Mouse (Mus musculus) E14TG2a.4 (cell line): ENCODE measurements around the gene Tmem229a.

Source experiments
- H3K27me3 ChIP-seq: 2 replicates; pipeline ENCODE4 v1.6.1; 2014; ENCODE audit warnings: low read length, control low read depth; ENCODE audit not compliant: insufficient read depth
- H3K36me3 ChIP-seq: 2 replicates; pipeline ENCODE4 v1.6.1; 2014; ENCODE audit warnings: low read length, control low read depth; ENCODE audit not compliant: insufficient read depth
- H3K4me1 ChIP-seq: replicated peaks from 2 replicates; pipeline ENCODE4 v1.6.1; 2014; ENCODE audit warnings: low read depth, low read length, control low read depth
- H3K4me3 ChIP-seq: replicated peaks from 2 replicates; pipeline ENCODE4 v1.5.1; 2014; ENCODE audit warnings: mild to moderate bottlenecking, low read length
- H3K9me3 ChIP-seq: 2 replicates; pipeline ENCODE4 v1.6.1; 2014; ENCODE audit warnings: low read length, control low read depth
- CTCF ChIP-seq: conservative IDR thresholded peaks from 2 replicates; pipeline ENCODE4 v1.5.1; 2014; ENCODE audit warnings: low read length
- NANOG ChIP-seq: IDR thresholded peaks from 2 replicates; pipeline ENCODE4 v1.6.1; 2014; ENCODE audit warnings: borderline replicate concordance, low read length, mixed read lengths
- POU5F1 ChIP-seq: IDR thresholded peaks from 2 replicates; pipeline ENCODE4 v1.6.1; 2014; ENCODE audit warnings: low read length, borderline replicate concordance

The Tmem229a gene

DNA sequence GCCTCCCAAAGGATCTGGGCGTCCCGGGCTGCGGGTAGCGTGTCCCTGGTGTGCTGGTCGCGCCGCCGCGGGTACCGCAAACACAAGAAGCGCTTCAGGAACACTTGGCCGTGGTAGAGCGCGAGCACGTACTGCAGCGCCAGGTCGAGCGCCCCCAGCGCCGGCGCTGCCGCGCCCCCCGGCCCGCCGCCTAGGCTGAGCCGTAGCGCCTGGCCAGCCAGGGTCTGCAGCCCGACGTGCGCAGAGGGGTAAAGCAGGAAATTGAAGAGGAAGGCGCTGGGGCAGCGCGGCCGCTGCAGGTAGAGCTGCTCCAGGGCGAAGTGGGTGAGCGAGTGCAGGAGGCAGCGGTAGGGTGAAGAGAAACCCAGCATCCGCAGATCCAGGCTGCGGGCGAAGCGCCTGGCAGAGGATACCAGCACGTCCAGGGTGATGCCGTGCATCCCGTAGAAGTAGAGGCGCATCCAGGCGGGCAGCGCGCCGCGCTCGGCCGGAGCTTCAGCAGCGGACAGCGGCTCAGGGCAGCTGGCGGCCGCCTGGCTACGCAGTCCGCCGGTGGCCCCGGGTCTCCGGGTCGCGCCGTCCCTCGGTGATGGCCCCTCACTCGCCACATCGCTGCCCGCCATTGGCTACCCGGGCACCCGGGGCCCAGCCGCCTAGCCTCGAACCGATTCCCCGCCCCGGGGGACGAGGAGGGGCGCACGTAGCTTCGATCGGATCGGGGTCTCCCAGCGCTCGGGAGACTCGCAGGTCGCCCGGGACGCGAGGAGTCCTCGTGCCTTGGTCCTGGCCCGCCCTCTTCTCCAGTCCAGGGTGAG, 759 bp downstream of the Tmem229a start:
- no peaks in the 10 kb centered on the region for H3K9me3 ChIP-seq
- H3K36me3 ChIP-seq: no peaks in the 10 kb centered on the region
- peak overlapping the region; percentile 88 for H3K4me3 ChIP-seq
- peaks cover 9% of the 10 kb centered on the region for H3K4me1 ChIP-seq
- peaks cover 28% of the 10 kb centered on the region for H3K27me3 ChIP-seq
- no peak for TF ChIP-seq CTCF
- TF ChIP-seq POU5F1: no peak
- no peak for TF ChIP-seq NANOG

DNA sequence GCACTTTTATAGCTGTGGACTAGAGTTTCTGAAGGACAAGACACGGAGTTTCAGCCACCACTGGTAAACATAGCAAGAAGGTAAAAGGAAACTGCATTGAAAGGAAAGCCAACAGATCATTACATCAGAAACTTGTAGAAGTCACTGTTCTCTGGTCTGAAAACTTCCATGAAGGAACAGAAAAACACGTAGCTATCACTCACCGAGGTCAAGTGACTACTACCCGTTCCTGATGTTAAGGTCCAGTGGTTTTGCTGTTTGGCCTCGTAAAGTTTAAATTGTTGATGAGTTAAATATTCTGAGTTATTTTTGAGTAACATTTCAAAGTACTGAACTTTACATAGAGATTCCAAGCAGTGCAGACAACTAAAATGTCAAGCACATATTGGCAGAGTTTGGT, 2.0 kb downstream of the Tmem229a start:
- H3K9me3 ChIP-seq: no peaks in the 10 kb centered on the region
- H3K4me1 ChIP-seq: peaks cover 9% of the 10 kb centered on the region
- TF ChIP-seq POU5F1 (no peak), NANOG (no peak), CTCF (no peak)
- H3K36me3 ChIP-seq: no peaks in the 10 kb centered on the region
- peaks cover 28% of the 10 kb centered on the region for H3K27me3 ChIP-seq
- no peak overlapping the region for H3K4me3 ChIP-seq

DNA sequence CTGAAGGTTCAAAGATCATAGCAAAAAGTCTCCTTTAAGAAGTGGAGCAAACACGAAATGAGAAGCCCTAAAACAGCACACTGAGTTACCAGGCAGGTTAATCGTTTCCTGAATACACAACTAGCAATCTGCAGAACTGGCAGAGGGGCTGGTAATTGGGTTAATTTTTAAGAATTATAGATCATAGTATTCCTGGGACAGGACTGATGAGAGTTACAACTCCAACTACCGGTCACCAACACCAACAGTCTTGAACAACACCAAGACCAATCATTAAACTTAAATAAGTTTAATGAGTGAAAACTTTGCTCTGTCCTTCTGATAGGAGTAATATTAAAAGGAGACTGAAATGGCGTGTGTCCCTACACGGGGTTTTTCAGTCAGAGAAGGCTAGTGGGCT, 3.8 kb downstream of the Tmem229a start:
- no peaks in the 10 kb centered on the region for H3K36me3 ChIP-seq
- H3K4me1 ChIP-seq: peaks cover 9% of the 10 kb centered on the region
- peaks cover 28% of the 10 kb centered on the region for H3K27me3 ChIP-seq
- TF ChIP-seq NANOG (no peak), CTCF (no peak), POU5F1 (no peak)
- H3K4me3 ChIP-seq: no peak overlapping the region
- H3K9me3 ChIP-seq: no peaks in the 10 kb centered on the region

DNA sequence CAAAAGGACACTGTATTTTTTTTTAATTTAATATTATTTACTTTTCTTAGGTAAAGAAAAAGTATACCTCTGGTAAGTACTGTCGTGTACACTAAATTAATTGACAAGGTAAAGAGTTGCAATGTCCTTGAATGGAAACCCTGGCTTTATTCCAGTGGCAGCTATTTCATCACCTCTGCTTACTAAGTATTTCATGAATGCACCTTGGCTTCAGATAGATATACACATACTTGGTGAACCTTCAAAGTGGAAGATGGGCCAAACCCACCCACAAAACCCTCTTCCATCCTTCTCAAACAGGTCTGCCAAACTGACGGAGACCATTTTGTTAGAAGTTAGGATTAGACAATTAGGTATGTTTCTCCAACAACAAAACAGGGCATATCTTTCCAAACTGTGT, 5.4 kb downstream of the Tmem229a start:
- Histone ChIP-seq H3K36me3 (no peaks in the 10 kb centered on the region), H3K4me3 (no peak overlapping the region), H3K4me1 (peaks cover 6% of the 10 kb centered on the region), H3K27me3 (peaks cover 27% of the 10 kb centered on the region), H3K9me3 (no peaks in the 10 kb centered on the region)
- TF ChIP-seq CTCF: no peak
- no peak for TF ChIP-seq POU5F1
- no peak for TF ChIP-seq NANOG

DNA sequence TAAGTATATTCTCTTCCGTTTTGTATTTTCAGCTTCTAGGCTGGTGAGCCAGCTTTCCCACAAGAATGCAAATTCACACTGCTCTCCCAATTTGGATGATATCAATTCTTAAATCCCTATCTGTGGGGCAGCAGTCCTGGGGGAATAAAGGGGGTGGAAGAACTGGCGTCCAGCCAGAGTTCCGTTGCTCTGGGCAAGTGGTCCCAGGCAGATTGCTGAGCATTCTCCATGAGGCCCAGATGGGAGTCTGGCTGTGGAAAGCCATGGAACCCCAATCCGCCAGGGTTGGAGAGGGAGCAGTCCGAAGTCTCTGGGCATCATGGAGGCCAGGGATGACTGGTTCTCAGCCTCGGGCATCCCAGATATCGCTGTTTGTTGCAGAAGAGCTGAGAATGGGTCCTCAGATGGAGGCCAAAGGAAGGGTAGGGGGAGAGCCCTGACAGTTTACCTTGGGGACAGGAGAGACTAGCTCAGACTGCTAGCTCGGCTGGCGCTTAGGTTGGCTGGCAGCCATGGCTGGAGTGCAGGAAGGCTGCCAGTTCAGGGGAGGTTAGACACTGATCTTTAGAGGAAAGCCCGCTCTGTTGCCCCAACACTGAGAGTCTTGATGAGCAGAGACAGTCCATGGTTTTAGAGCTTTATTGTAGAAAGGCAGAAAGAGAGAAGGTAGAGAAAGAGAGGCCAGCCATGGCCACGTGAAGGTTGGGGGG, 30.9 kb downstream of the Tmem229a start:
- peaks cover 50% of the 10 kb centered on the region for H3K9me3 ChIP-seq
- TF ChIP-seq NANOG: no peak
- TF ChIP-seq CTCF: no peak
- TF ChIP-seq POU5F1: no peak
- no peaks in the 10 kb centered on the region for H3K27me3 ChIP-seq
- no peaks in the 10 kb centered on the region; the same call in 1 of the 2 replicates for H3K36me3 ChIP-seq
- no peaks in the 10 kb centered on the region for H3K4me1 ChIP-seq
- 0 out of 2 replicates have a peak overlapping the region, but pooled peaks have one; percentile 17 for H3K4me3 ChIP-seq

DNA sequence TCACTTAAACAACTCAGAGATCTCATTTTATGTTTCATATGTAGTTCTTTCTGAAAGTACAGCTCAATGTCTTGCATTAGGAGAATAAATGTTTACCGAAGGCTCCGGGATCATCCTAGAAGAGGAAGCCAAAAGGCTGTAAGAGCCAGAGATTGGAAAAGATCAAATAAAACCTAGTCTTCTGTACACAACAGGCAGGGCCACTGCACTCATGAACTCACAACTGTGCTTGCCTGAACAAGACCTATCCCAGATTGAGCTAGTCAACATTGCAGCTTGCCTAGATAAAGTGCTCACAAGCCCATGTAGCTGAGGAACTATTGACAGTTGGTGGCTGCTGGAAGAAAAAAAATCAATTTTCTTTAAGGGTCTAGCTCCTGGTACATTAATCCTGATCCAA, 42.5 kb downstream of the Tmem229a start:
- H3K36me3 ChIP-seq: no peaks in the 10 kb centered on the region
- H3K4me1 ChIP-seq: no peaks in the 10 kb centered on the region
- no peak overlapping the region for H3K4me3 ChIP-seq
- no peaks in the 10 kb centered on the region; the same call in 1 of the 2 replicates for H3K9me3 ChIP-seq
- no peaks in the 10 kb centered on the region for H3K27me3 ChIP-seq
- TF ChIP-seq POU5F1: no peak
- TF ChIP-seq NANOG: no peak
- TF ChIP-seq CTCF: no peak

DNA sequence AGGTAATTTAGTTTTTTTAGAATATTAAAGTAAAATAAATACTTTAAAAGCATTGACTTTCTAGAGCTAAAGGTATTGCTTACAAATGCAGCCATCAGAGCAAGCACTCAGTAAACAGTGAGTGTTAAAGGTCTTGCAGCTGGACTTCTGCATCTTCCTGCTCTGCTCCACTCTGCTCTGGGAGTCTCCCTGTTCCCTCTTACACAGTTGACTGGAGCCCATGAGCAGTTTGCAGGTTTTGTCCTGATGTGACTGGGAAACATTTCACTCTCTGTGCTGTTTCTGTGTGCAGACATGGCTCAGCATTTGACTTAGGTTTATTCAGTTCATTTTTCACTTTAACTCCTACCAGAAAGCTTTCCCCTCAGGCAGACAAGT, 45.4 kb downstream of the Tmem229a start:
- H3K9me3 ChIP-seq: no peaks in the 10 kb centered on the region; the same call in 1 of the 2 replicates
- no peak for TF ChIP-seq POU5F1
- TF ChIP-seq CTCF: no peak
- no peak for TF ChIP-seq NANOG
- no peaks in the 10 kb centered on the region for H3K27me3 ChIP-seq

DNA sequence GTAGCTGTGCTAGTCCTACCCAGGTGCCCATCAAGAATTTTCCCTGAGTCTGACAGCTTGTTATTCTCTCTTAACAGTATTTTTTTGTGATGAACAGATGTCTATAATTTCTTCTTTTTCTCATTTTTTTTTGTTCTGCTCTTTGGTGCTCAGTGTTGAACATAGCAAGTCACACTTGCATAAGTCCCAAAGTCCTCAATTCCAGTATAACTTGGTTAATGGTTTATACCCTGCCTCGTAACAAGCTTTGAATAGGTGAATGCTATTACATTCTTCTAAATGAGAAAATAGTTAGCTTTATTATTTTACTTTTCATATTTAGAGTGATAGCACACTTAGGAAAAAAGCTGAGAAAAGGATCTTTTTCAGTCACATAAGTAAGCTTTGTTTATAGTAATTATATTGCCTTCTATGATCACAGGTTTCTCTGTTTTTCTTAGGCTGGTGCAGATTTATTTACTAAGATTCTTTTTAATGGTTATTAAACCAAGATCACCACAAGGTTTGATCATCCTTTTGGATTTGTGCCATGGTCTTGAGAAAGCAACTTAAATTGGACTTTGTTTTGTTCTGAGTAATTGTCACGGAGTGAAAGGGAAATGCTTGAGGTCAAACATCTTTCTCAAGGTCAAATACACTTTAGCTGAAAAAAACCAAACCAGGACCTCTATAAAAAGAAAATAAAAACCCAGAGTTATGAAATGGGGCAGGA, 45.9 kb downstream of the Tmem229a start:
- Histone ChIP-seq H3K4me1 (no peaks in the 10 kb centered on the region), H3K4me3 (no peak overlapping the region), H3K9me3 (no peaks in the 10 kb centered on the region; the same call in 1 of the 2 replicates), H3K36me3 (no peaks in the 10 kb centered on the region), H3K27me3 (no peaks in the 10 kb centered on the region)
- no peak for TF ChIP-seq NANOG
- no peak for TF ChIP-seq CTCF
- TF ChIP-seq POU5F1: no peak

More for the DNA sequence above, 45.4 kb downstream of the Tmem229a start:
- Histone ChIP-seq H3K4me1 (no peaks in the 10 kb centered on the region), H3K4me3 (no peak overlapping the region), H3K36me3 (no peaks in the 10 kb centered on the region)
